Mouse (Mus musculus): Measurements from ENCODE around the gene Ttll5. TPM values are rescaled to one million over a fixed set of nuclear protein-coding genes. Genes with fewer than 3 reads are reported as not detected.
A peak's percentile ranks its signal among the peaks of the same experiment; 100 is the strongest.

Ttll5 gene
- polyA plus RNA-seq, 1 experiment from 2014 or later, result 17.6 TPM

DNA sequence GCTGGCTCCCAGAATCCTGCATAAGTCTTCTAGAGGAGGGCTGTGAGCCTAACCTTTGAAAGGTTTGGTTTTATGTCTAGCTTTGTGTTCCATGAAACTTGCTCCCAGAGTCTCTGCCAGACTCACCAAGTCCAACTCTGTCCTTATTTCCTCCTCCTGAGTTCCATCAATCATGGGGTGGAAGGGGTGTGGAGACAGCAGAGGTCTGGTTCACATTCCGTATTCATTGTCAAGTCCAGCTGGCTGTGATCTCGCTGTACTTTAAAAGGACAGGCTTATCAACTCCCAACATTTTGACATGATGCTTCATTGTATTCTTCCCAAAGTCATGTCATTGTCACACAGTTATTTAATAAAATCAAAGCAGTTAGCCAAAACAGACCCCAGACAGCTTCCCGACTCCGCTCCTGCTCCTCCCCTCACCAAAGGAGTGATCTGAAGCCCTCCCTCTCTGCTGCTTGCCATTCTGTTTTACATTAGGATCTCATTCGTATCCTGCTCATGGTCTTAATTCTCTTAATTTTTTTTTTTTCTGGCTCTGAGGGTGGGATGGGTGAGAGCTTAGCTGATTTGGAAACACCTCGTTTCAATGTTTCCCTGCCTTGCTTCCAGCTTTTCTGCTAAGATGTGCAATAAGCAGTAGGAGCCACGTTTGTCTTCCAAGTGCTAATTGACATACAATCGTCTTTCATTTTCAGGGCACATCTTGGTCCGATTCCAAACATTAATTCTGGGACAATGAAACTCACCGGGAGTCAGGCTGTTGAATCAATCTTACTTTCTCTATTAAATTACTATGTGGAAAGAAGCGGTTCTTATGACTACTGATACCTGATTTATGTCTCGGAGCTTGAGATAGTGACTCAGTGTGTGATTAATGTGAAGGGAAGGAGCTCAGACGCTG is 162.3 kb downstream of the Ttll5 start:
- 86% methylated on average over 13 of the region's 13 CpGs for WGBS
- no peaks in the 10 kb centered on the region for H3K36me3 ChIP-seq (replicated peaks)
- H3K27me3 ChIP-seq (ENCODE audit: poor library complexity, severe bottlenecking), result no peaks in the 10 kb centered on the region
- no peak for DNase-seq (ENCODE audit: extremely low spot score, low spot score)
- no peak overlapping the region for H3K27ac ChIP-seq
- no peak overlapping the region for H3K4me3 ChIP-seq
- no peaks in the 10 kb centered on the region for H3K9me3 ChIP-seq
- H3K4me1 ChIP-seq, result peaks cover 4% of the 10 kb centered on the region; the same call in 1 of the 2 replicates

GRCm38 (mm10) chr12:85987444-85987889 is 163.0 kb downstream of the Ttll5 start:
- 88% methylated on average over 5 of the region's 5 CpGs for WGBS
- no peak for DNase-seq (ENCODE audit: extremely low spot score, low spot score)
- no peak overlapping the region for H3K27ac ChIP-seq

GRCm38 (mm10) chr12:85988121-85988520 is 163.7 kb downstream of the Ttll5 start:
- peaks cover 4% of the 10 kb centered on the region; the same call in 1 of the 2 replicates for H3K4me1 ChIP-seq
- H3K9me3 ChIP-seq, result no peaks in the 10 kb centered on the region
- DNase-seq (ENCODE audit: extremely low spot score, low spot score), result no peak
- H3K4me3 ChIP-seq, result no peak overlapping the region
- 95% methylated on average over 4 of the region's 4 CpGs for WGBS
- H3K36me3 ChIP-seq (replicated peaks), result no peaks in the 10 kb centered on the region
- H3K27ac ChIP-seq, result no peak overlapping the region
- no peaks in the 10 kb centered on the region for H3K27me3 ChIP-seq (ENCODE audit: poor library complexity, severe bottlenecking)

More at GRCm38 (mm10) chr12:85987444-85987889, 163.0 kb downstream of the Ttll5 start:
- Histone ChIP-seq H3K36me3 (replicated peaks) (no peaks in the 10 kb centered on the region), H3K27me3 (ENCODE audit: poor library complexity, severe bottlenecking) (no peaks in the 10 kb centered on the region), H3K9me3 (no peaks in the 10 kb centered on the region), H3K4me1 (peaks cover 4% of the 10 kb centered on the region; the same call in 1 of the 2 replicates), H3K4me3 (no peak overlapping the region)

DNA sequence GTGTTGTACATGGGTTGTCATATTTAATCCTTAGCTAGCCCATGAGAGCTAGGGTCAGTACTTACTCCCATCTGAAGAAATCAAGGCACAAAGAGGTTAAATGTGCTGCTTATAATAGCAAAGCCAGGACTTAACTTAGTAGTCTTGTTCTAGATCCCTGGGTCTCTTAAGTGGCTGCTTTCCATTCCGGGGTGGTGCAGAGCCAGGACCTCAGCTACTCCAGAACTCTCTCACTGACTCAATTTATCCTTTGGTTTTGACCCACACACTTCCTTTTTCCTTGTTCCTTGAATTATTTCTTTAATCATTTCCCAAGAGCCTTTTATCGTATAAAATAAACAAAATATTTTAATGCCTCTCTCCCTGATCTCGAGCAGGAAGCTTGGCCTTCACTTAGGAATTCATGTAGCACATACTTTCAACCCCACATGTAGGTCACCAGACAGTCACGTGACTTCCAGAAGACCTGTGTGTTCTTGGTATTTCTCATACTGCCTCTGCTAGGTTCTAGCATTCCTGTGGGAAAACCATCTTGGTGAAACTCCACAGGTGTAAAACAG is 164.4 kb downstream of the Ttll5 start:
- H3K27ac ChIP-seq, result no peak overlapping the region
- H3K36me3 ChIP-seq (replicated peaks), result no peaks in the 10 kb centered on the region
- no peak for DNase-seq (ENCODE audit: extremely low spot score, low spot score)
- no peaks in the 10 kb centered on the region for H3K9me3 ChIP-seq
- H3K4me1 ChIP-seq, result peaks cover 4% of the 10 kb centered on the region; the same call in 1 of the 2 replicates
- no peaks in the 10 kb centered on the region for H3K27me3 ChIP-seq (ENCODE audit: poor library complexity, severe bottlenecking)
- no peak overlapping the region for H3K4me3 ChIP-seq
- 93% methylated on average over 4 of the region's 4 CpGs for WGBS

DNA sequence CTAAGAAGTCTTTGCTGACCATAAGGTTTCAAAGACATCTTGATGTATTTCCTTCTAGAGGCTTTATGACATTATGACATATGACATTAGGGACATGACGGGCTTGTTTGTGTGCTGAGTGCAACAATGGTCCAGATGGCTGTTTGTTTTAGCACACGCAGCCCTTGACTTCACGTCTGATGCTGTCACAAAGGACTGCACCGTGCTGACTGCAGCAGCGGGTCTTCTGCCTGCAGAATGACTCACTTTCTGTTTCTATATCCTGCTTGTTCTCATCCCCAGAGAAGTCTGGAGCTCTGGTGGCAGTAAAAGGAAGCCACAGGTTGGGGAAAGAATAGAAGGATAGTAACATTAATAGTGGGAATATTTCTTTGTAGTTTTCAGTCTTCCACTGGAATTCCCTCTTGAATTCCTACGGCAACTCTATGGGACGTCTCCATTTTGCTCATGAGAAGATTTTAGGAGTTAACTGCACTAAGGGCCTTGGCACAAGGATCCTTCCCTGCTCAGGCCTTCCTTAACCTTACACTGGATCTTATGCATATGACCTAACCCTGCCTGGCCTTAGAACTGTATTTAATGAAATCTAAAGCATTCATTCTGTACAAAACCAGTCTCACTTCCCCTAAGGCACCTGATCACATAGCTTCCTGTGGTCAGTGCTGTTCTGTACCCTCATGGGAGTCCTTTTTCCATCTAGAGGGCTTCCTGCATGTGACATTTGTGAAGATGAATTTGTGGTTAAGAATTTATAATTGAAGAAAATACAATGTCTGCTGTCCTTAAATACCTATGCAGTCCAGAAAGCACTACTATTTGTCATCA is 167.8 kb downstream of the Ttll5 start:
- Histone ChIP-seq H3K27me3 (ENCODE audit: poor library complexity, severe bottlenecking) (no peaks in the 10 kb centered on the region), H3K4me1 (no peaks in the 10 kb centered on the region), H3K4me3 (no peak overlapping the region), H3K9me3 (no peaks in the 10 kb centered on the region), H3K27ac (no peak overlapping the region), H3K36me3 (replicated peaks) (peaks cover 11% of the 10 kb centered on the region)
- WGBS, result 83% methylated on average over 7 of the region's 7 CpGs
- no peak for DNase-seq (ENCODE audit: extremely low spot score, low spot score)

GRCm38 (mm10) chr12:85992838-85993234 is 168.4 kb downstream of the Ttll5 start:
- H3K27me3 ChIP-seq (ENCODE audit: poor library complexity, severe bottlenecking), result no peaks in the 10 kb centered on the region
- DNase-seq (ENCODE audit: extremely low spot score, low spot score), result no peak
- no peak overlapping the region for H3K4me3 ChIP-seq
- 96% methylated on average over 2 of the region's 2 CpGs for WGBS
- no peak overlapping the region for H3K27ac ChIP-seq
- H3K9me3 ChIP-seq, result no peaks in the 10 kb centered on the region
- H3K4me1 ChIP-seq, result no peaks in the 10 kb centered on the region
- H3K36me3 ChIP-seq (replicated peaks), result peaks cover 12% of the 10 kb centered on the region

DNA sequence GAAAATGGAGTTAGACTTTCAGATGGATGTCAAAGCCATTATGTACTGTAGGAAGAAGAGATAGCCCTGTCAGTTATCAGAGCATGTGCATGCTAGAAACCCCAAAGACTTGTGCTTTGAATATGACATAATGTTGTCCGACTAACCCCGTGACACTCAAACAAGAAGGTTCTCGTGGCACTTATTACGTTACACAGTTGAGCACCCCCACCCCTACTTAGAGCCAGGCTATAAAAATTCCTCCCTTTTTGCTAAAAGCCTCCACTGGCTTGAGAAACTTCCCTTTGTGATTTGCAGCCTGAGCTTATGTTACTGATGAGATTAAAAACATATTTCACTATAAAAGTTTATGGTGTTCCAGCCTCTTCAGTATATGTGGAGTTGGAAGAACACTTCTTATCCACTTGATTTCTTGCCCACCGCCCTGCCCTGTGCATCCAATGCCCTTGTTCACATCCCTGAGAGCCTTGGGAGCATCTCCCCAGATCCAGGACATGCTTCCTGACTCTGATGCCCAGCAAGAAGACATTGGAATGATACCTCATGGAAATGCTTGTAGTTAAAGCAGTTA is 169.4 kb downstream of the Ttll5 start:
- no peak overlapping the region for H3K4me3 ChIP-seq
- H3K27ac ChIP-seq, result no peak overlapping the region
- no peak for DNase-seq (ENCODE audit: extremely low spot score, low spot score)
- WGBS, result 98% methylated on average over 5 of the region's 5 CpGs
- H3K27me3 ChIP-seq (ENCODE audit: poor library complexity, severe bottlenecking), result no peaks in the 10 kb centered on the region
- no peaks in the 10 kb centered on the region for H3K4me1 ChIP-seq
- peaks cover 12% of the 10 kb centered on the region for H3K36me3 ChIP-seq (replicated peaks)
- no peaks in the 10 kb centered on the region for H3K9me3 ChIP-seq

DNA sequence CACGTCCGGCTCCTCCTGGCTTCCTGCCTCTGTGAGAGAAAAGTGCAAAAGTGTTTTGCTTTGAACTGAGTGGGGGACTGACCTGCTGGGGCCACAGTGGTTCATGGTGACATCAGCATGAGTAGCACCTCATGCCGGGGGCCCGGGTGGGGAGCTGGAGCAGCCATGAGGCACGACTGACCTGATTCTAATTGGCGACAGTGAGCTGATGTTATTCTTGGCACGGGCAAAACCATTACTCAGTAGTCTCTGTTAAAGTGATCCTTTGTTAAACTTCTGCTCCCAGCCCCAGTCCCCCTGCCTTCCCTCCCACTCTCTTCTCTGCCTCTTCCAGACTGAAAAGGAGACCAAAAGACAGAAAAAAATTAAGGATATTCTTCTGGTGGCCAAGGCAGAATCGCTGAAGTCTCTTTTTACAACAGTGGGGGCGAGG is 176.2 kb downstream of the Ttll5 start:
- DNase-seq (ENCODE audit: extremely low spot score, low spot score), result no peak
- peak overlapping the region; percentile 40; the same call in 1 of the 2 replicates for H3K27ac ChIP-seq

DNA sequence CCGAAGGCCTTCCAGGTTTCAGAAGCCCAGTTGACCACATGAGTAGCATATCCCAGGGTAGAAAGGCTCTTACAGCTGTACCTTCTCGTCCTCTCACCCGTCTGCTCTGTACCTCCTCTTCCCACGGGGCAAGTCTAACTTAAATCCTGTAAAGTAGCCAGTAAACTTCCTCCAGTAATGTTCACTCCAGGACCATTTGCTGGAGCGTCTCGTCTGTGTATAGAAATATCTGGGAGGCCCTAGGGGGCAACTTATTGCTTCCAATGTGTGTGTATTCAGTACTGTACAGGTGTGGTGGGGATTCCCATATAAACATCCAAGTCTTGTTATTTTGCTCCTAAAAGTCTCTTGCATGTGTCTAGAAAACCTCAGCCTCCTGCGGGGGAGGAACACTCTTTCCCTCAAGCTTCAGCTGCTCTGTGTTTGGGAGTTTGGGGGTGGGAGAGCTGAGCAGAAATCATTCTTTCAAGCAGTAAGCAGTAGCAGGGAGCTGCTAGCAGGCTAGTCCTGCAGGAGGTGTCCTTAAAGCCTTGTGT is 176.7 kb downstream of the Ttll5 start:
- peak overlapping the region; percentile 40; the same call in 1 of the 2 replicates for H3K27ac ChIP-seq

More for the DNA sequence above, 176.2 kb downstream of the Ttll5 start:
- H3K4me3 ChIP-seq, result no peak overlapping the region
- H3K4me1 ChIP-seq, result peaks cover 12% of the 10 kb centered on the region
- no peaks in the 10 kb centered on the region for H3K27me3 ChIP-seq (ENCODE audit: poor library complexity, severe bottlenecking)
- 60% methylated on average over 9 of the region's 9 CpGs for WGBS
- H3K36me3 ChIP-seq (replicated peaks), result peaks cover 12% of the 10 kb centered on the region
- H3K9me3 ChIP-seq, result no peaks in the 10 kb centered on the region

GRCm38 (mm10) chr12:86004627-86005026 is 180.2 kb downstream of the Ttll5 start:
- H3K27ac ChIP-seq, result no peak overlapping the region
- H3K4me1 ChIP-seq, result peaks cover 17% of the 10 kb centered on the region
- H3K4me3 ChIP-seq, result no peak overlapping the region
- H3K27me3 ChIP-seq (ENCODE audit: poor library complexity, severe bottlenecking), result no peaks in the 10 kb centered on the region
- WGBS, result 95% methylated on average over 3 of the region's 3 CpGs
- H3K36me3 ChIP-seq (replicated peaks), result no peaks in the 10 kb centered on the region
- no peak for DNase-seq (ENCODE audit: extremely low spot score, low spot score)
- H3K9me3 ChIP-seq, result no peaks in the 10 kb centered on the region

More for the DNA sequence above, 176.7 kb downstream of the Ttll5 start:
- H3K36me3 ChIP-seq (replicated peaks), result peaks cover 10% of the 10 kb centered on the region
- H3K4me3 ChIP-seq, result no peak overlapping the region
- H3K27me3 ChIP-seq (ENCODE audit: poor library complexity, severe bottlenecking), result no peaks in the 10 kb centered on the region
- peaks cover 12% of the 10 kb centered on the region for H3K4me1 ChIP-seq
- H3K9me3 ChIP-seq, result no peaks in the 10 kb centered on the region
- no peak for DNase-seq (ENCODE audit: extremely low spot score, low spot score)
- 83% methylated on average over 7 of the region's 7 CpGs for WGBS

DNA sequence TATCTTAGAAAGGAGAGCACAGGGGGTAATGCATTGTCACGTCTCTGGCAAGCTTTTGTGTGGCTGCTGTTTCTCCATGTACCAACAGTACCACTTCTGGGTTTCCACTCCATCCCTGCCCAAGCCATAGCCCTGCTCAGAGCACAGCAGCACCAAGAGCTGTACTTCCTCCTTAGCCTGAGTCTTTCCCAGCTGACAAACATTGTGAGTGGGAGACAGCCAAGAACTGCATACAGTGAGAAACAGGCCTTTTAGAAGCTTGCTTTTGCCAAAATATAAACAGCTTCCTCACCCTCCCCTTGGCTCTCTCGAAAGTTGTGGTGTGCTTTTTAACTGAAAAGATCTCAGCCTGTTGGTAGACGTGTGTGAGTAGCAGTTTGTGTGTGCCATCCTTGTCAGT is 182.9 kb downstream of the Ttll5 start:
- Histone ChIP-seq H3K9me3 (no peaks in the 10 kb centered on the region), H3K4me3 (no peak overlapping the region), H3K27ac (no peak overlapping the region), H3K4me1 (0 out of 2 replicates have a peak, but pooled peaks cover 5% of the 10 kb centered on the region), H3K36me3 (replicated peaks) (no peaks in the 10 kb centered on the region), H3K27me3 (ENCODE audit: poor library complexity, severe bottlenecking) (no peaks in the 10 kb centered on the region)
- DNase-seq (ENCODE audit: extremely low spot score, low spot score), result no peak
- WGBS, result 72% methylated on average over 3 of the region's 3 CpGs

DNA sequence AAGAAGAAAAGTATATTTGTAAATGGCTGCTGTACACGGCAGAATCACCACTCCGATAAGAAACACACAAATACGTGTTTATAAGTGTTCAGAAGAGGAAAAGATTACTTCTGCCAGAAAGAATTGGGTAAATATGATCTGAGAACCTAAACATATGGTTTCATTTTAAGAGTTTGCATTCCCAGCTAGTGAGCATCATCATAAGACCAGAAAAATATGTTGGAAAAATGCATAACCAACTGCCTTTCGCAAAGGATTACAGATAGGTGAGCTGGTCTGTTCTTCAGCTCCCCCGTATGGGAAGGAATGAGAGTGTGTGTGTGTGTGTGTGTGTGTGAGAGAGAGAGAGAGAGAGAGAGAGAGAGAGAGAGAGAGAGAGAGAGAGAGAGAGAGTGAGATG is 186.2 kb downstream of the Ttll5 start:
- WGBS, result 88% methylated on average over 5 of the region's 5 CpGs
- Histone ChIP-seq H3K27me3 (ENCODE audit: poor library complexity, severe bottlenecking) (no peaks in the 10 kb centered on the region), H3K27ac (no peak overlapping the region), H3K4me3 (no peak overlapping the region), H3K9me3 (no peaks in the 10 kb centered on the region), H3K4me1 (peaks cover 8% of the 10 kb centered on the region; the same call in 1 of the 2 replicates), H3K36me3 (replicated peaks) (no peaks in the 10 kb centered on the region)
- no peak for DNase-seq (ENCODE audit: extremely low spot score, low spot score)
